In the genomic region with DNA sequence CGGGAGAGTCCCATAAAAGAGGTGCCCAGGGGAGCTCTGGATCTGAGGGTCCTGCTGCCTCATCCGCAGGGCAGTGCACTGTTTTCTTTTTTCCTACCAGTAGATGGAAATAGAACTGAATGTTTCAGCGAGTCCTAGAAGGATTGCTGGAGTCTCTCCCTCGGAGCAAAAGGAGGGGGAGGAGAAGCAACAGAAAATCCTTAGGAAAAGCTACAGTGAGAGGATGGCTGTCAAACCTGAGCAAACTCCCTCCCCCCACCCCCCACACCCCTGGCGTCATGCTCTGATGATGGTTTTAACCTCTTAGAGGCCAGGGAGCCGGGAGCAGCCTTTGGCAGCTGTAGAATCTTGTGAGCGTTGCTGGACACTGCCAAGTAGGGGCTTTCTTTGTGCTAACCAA, we compare ENCODE assay signal across 9 mouse cellular contexts.
DNase-seq lines count a peak whose midpoint lies in the region; ATAC-seq lines count a peak whose summit lies in the region.
"Had no signal": no experiment of that assay in that cellular context is flagged by ENCODE, and none has a peak within 500 bp of the region (broad histone marks: within the 10 kb centered on the region; RNA-seq: fewer than 3 reads in every experiment).

No protein-coding gene starts in this region.

- no peaks in the 10 kb centered on the region for H3K27me3 ChIP-seq in heart, embryonic 11.5 days (ENCODE audit: control insufficient read depth, insufficient read depth, low read length)
- no peaks in the 10 kb centered on the region for H3K27me3 ChIP-seq in midbrain, embryonic 12.5 days

- peak overlapping the region; percentile 46 for H3K4me2 ChIP-seq in heart, embryonic 11.5 days
- H3K4me2 ChIP-seq in midbrain, embryonic 12.5 days (replicated peaks): peak overlapping the region; percentile 31

- no peaks in the 10 kb centered on the region for H3K36me3 ChIP-seq in heart, embryonic 11.5 days (ENCODE audit: control insufficient read depth, insufficient read depth, low read length)
- H3K36me3 ChIP-seq in midbrain, embryonic 12.5 days: no peaks in the 10 kb centered on the region

- peak; percentile 33 for DNase-seq in heart, adult 8-10 months (ENCODE audit: low spot score)
- no peak for DNase-seq in heart, adult 9 months (ENCODE audit: low spot score in 2 of 2)
- DNase-seq in NIH3T3 (ENCODE audit: low read depth): peak; percentile 20
- DNase-seq in cerebellum, postnatal 4 days (ENCODE audit: low spot score in 2 of 2): no peak
- no peak for DNase-seq in spleen, postnatal 4 days (ENCODE audit: low spot score in 2 of 2)
- DNase-seq: right cerebral cortex, postnatal 4 days had no signal

- H3K9me3 ChIP-seq in heart, embryonic 11.5 days (replicated peaks; ENCODE audit: control insufficient read depth, low read length): no peaks in the 10 kb centered on the region
- no peaks in the 10 kb centered on the region for H3K9me3 ChIP-seq in midbrain, embryonic 12.5 days

- H3K4me3 ChIP-seq in heart, embryonic 11.5 days (ENCODE audit: low read depth, low read length): no peak overlapping the region
- H3K4me3 ChIP-seq in midbrain, embryonic 12.5 days: no peak overlapping the region

- WGBS in heart, embryonic 11.5 days (ENCODE audit: insufficient replicate concordance): 17% methylated on average over 7 of the region's 7 CpGs
- 13% methylated on average over 7 of the region's 7 CpGs for WGBS in midbrain, embryonic 12.5 days

- H3K4me1 ChIP-seq in heart, embryonic 11.5 days (ENCODE audit: control insufficient read depth, insufficient read depth, low read length): peaks cover 9% of the 10 kb centered on the region; the same call in 1 of the 2 replicates
- peaks cover 17% of the 10 kb centered on the region for H3K4me1 ChIP-seq in midbrain, embryonic 12.5 days

- H3K9ac ChIP-seq in heart, embryonic 11.5 days (ENCODE audit: low read depth, low read length): no peak overlapping the region
- no peak overlapping the region for H3K9ac ChIP-seq in midbrain, embryonic 12.5 days (replicated peaks)

- no peak overlapping the region for H3K27ac ChIP-seq in heart, embryonic 11.5 days (ENCODE audit: low read depth, low read length)
- H3K27ac ChIP-seq in midbrain, embryonic 12.5 days (replicated peaks): no peak overlapping the region

- no peak for ATAC-seq in heart, embryonic 11.5 days (replicated peaks; ENCODE audit: insufficient number of reproducible peaks, low FRiP score, low TSS enrichment)
- peak; percentile 60 for ATAC-seq in midbrain, embryonic 12.5 days (ENCODE audit: low FRiP score, low read depth)
- ATAC-seq in monocyte, adult 5-6 weeks (replicated peaks; ENCODE audit: insufficient number of reproducible peaks, low FRiP score, low TSS enrichment, poor library complexity, severe bottlenecking): no peak

Comparison
In these comparisons a context has a peak if more than half of its experiments do, and no peak if none do; other contexts are left out.
1. DNase-seq: peak in heart, adult 8-10 months (single experiment) and NIH3T3 (single experiment); none in heart, adult 9 months (0 of 2), cerebellum, postnatal 4 days (0 of 2) and spleen, postnatal 4 days (0 of 2).